Mouse (Mus musculus) hindbrain, embryonic 11.5 days (tissue): ENCODE results near the gene Zfp277. TPM values are rescaled to one million over a fixed set of nuclear protein-coding genes. Genes with fewer than 3 reads are reported as not detected.

ENCODE experiments used
- ATAC-seq: fragments of 200-750 bp; cut with Nextera tagmentation; 2 replicates; pipeline ENCODE4 v1.8.0; 2017; ENCODE audit warnings: mild to moderate bottlenecking, moderate TSS enrichment, moderate library complexity; ENCODE audit not compliant: low FRiP score
- DNase-seq: peaks from one replicate; pipeline ENCODE4 v3.0.0-alpha.2; 2015; ENCODE audit warnings: low spot score
- H3K27ac ChIP-seq: fragments of 300-500 bp; sonication (generic); 2 replicates; pipeline ENCODE4 v1.5.1; 2014; ENCODE audit warnings: mild to moderate bottlenecking, low read depth, low read length
- H3K27me3 ChIP-seq: fragments of 300-500 bp; sonication (generic); 2 replicates; pipeline ENCODE4 v1.6.1; 2014; ENCODE audit warnings: mild to moderate bottlenecking, low read length, moderate library complexity, mixed read lengths; ENCODE audit not compliant: control insufficient read depth, insufficient read depth
- H3K36me3 ChIP-seq: fragments of 300-500 bp; sonication (generic); 2 replicates; pipeline ENCODE4 v1.6.1; 2014; ENCODE audit warnings: mild to moderate bottlenecking, low read length, moderate library complexity, mixed read lengths; ENCODE audit not compliant: control insufficient read depth, insufficient read depth
- H3K4me1 ChIP-seq: fragments of 300-500 bp; sonication (generic); replicated peaks from 2 replicates; pipeline ENCODE4 v1.6.1; 2014; ENCODE audit warnings: low read length, mixed read lengths; ENCODE audit not compliant: control insufficient read depth, insufficient read depth
- H3K4me2 ChIP-seq: fragments of 300-500 bp; sonication (generic); replicated peaks from 2 replicates; pipeline ENCODE4 v1.6.1; 2014; ENCODE audit warnings: mild to moderate bottlenecking, low read depth, low read length
- H3K4me3 ChIP-seq: fragments of 300-500 bp; sonication (generic); 2 replicates; pipeline ENCODE4 v1.5.1; 2014; ENCODE audit warnings: low read depth, low read length
- H3K9ac ChIP-seq: fragments of 300-500 bp; sonication (generic); 2 replicates; pipeline ENCODE4 v1.6.1; 2014; ENCODE audit warnings: low read depth, low read length
- H3K9me3 ChIP-seq: fragments of 300-500 bp; sonication (generic); 2 replicates; pipeline ENCODE4 v1.6.1; 2016; ENCODE audit warnings: low read length; ENCODE audit not compliant: control insufficient read depth
- WGBS: fragments of 180-500 bp; shearing (Covaris S2); extraction: QIAGEN DNeasy Blood & Tissue Kit; methylation state at CpG from one replicate; pipeline ENCODE4 v1.1.7; 2014; 5-methylcytosine and 5-hydroxymethylcytosine counted together
- polyA plus RNA-seq: library from polyadenylated mRNA; unstranded; fragments of >200 nt; fragmentation: Nextera tagmentation; extraction: Ambion mirVana; gene quantifications from 2 replicates; pipeline ENCODE4 v1.2.1, GENCODE M21; 2014

Zfp277 gene
- 42.3 and 46.2 TPM in 2 replicates for polyA plus RNA-seq

DNA sequence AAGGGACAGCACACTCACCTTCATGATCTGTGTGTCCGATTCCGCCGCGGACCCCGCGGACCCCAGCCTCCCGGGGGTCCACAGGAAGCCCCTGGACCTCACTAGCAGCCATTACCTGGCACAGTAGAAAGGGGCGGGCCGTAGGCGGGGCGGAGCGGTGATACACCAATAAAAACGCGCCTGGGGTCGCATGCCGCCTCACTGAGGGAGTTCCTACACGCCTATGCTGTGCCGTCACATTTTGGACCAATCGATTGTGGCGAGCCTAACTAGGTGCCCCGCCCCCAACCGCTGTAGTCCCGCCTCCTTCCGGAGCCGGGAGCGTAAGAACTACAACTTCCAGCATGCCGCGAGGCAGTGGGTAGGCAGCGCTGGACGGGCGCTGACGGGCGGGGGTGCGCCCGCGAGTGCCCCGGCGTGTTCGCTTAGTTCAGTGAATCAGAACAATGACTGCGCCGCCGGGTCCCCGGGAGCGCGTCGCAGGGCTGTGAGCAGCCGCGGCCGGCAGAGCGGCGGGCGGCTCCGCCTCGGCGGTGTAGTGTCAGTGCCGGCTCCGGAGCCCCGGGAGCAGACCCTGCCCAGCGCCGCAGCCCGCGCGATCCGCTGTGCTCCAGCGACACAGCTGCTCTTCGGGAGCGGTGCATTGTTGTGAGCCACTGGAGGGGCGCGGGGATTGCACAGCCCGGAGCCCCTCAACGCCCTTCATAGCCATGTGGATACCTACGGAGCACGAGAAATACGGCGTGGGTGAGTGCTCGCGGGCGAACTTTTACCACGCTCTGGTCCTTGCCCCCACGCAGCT, at the start of gene Zfp277, which contains the start of gene Dock4:
Gene Zfp277 (minus strand): TSS at position 255 of the 802 bp plus-strand sequence.
Gene Dock4 (plus strand): TSS at position 305 of the 802 bp plus-strand sequence.
- H3K36me3 ChIP-seq, result no peaks in the 10 kb centered on the region
- no peaks in the 10 kb centered on the region for H3K27me3 ChIP-seq
- H3K4me3 ChIP-seq, result peak within 1 kb of the TSS; percentile 73
- peak within 1 kb of the TSS; percentile 73 for H3K4me2 ChIP-seq
- DNase-seq, result peak; percentile 99
- peak; percentile 98 for ATAC-seq
- H3K9ac ChIP-seq, result peak within 1 kb of the TSS; percentile 90
- H3K4me1 ChIP-seq, result no peaks in the 10 kb centered on the region
- H3K27ac ChIP-seq, result peak within 1 kb of the TSS; percentile 94
- under 1% methylated on average over 71 of the region's 80 CpGs for WGBS
- H3K9me3 ChIP-seq, result no peaks in the 10 kb centered on the region

DNA sequence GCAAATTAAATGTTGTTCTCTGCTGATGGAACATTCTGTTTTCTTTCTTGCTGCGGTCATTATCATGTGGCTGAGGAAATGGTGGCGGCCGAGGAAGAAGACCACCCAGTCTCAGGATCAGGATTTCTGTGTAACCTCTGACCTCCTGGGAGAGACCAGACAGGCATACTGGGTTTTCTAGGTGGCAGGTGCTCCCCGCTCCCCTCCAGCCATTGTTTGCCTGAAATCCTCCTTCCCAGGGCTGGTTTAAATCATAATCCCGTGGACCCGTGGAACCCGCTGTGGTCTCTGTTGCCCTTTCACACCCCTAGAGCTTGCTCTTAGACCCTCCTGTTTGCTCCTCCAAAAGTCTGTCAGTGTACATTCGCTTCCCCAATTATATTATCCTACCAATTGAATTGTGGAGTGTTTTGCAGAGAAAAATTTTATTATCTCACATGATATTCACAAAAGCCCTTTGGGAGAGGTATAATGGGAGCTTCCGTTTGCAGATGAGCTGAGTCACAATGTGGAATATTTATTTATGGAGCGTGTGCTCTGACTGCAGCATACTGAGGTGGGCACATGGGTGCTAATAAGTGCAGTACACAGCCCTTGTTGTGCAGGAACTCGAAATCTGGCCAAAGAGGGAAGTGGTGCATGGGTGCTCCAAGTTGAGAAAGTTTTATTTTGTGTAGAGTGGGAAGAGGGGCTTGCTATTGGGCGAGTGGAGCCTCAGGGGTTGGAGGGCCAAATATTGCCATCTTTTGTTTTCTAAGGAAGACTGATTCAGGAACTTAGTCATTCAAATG, 40.5 kb upstream of the Zfp277 start:
- no peak overlapping the region for H3K9ac ChIP-seq
- H3K9me3 ChIP-seq, result no peaks in the 10 kb centered on the region
- 57% methylated on average over 12 of the region's 12 CpGs for WGBS
- no peak overlapping the region for H3K4me3 ChIP-seq
- no peaks in the 10 kb centered on the region for H3K36me3 ChIP-seq
- no peak for ATAC-seq
- no peaks in the 10 kb centered on the region for H3K4me1 ChIP-seq
- no peak for DNase-seq
- H3K27me3 ChIP-seq, result no peaks in the 10 kb centered on the region
- no peak overlapping the region for H3K27ac ChIP-seq
- no peak overlapping the region for H3K4me2 ChIP-seq

DNA sequence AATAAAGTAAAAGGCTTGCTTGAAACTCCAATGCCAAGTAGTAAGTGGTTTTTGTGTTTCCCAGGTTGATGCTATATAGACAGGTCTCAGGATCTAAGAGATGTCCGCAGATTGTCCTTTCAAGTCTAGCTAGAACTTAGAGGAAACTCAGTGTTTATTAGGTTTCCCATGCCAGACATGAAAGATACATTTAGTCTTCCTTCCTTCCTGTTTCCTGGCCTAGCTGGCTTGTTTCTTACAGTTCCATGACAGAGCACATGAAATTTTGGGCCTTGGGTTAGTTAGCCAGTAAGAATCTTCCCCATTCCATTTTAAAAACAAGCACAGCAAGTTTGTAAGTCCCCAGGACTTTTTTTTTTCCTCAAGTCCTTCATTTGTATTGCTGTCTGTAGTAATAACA, 39.5 kb upstream of the Zfp277 start:
- no peak for DNase-seq
- no peaks in the 10 kb centered on the region for H3K36me3 ChIP-seq
- H3K4me1 ChIP-seq, result no peaks in the 10 kb centered on the region
- H3K9me3 ChIP-seq, result no peaks in the 10 kb centered on the region
- 100% methylated on average over 1 of the region's 1 CpGs for WGBS
- H3K4me3 ChIP-seq, result no peak overlapping the region
- H3K27ac ChIP-seq, result no peak overlapping the region
- no peak for ATAC-seq
- H3K9ac ChIP-seq, result no peak overlapping the region
- no peak overlapping the region for H3K4me2 ChIP-seq
- no peaks in the 10 kb centered on the region for H3K27me3 ChIP-seq

GRCm38 (mm10) chr12:40484224-40484623, 38.5 kb upstream of the Zfp277 start:
- Histone ChIP-seq H3K27ac (no peak overlapping the region), H3K9me3 (no peaks in the 10 kb centered on the region), H3K4me3 (no peak overlapping the region), H3K9ac (no peak overlapping the region), H3K4me2 (no peak overlapping the region), H3K27me3 (no peaks in the 10 kb centered on the region), H3K36me3 (no peaks in the 10 kb centered on the region), H3K4me1 (no peaks in the 10 kb centered on the region)
- ATAC-seq (no peak), DNase-seq (no peak)
- 27% methylated on average over 3 of the region's 3 CpGs for WGBS

- Histone ChIP-seq H3K9ac (no peak overlapping the region), H3K27me3 (no peaks in the 10 kb centered on the region), H3K27ac (0 out of 2 replicates have a peak overlapping the region, but pooled peaks have one; percentile 20), H3K9me3 (no peaks in the 10 kb centered on the region), H3K4me3 (no peak overlapping the region), H3K4me2 (no peak overlapping the region), H3K36me3 (no peaks in the 10 kb centered on the region), H3K4me1 (no peaks in the 10 kb centered on the region)
- 42% methylated on average over 8 of the region's 8 CpGs for WGBS
- DNase-seq, result no peak
- ATAC-seq, result peak; percentile 62; the same call in 1 of the 2 replicates
Observed at GRCm38 (mm10) chr12:40477621-40478452, 32.1 kb upstream of the Zfp277 start.

DNA sequence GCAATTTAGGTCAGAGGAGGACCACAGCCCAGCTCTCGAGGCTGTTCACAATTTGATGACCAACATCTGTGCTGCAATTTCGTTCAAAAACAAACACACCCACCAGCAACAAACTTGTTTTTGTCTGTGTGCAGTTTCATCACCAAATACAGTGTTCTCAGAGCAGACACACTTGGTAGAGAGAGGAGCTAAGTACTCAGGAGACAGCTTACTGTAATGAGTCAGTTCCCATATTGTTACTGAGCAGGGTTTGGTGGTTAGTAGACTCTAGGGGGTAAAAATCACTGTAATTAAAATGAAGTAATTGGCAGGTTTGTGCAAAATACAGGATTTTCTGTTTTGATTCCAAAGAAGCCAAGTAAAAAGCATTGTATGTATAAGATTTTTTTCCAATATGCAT, 28.0 kb upstream of the Zfp277 start:
- 54% methylated on average over 2 of the region's 2 CpGs for WGBS
- H3K27ac ChIP-seq, result no peak overlapping the region
- ATAC-seq, result no peak

DNA sequence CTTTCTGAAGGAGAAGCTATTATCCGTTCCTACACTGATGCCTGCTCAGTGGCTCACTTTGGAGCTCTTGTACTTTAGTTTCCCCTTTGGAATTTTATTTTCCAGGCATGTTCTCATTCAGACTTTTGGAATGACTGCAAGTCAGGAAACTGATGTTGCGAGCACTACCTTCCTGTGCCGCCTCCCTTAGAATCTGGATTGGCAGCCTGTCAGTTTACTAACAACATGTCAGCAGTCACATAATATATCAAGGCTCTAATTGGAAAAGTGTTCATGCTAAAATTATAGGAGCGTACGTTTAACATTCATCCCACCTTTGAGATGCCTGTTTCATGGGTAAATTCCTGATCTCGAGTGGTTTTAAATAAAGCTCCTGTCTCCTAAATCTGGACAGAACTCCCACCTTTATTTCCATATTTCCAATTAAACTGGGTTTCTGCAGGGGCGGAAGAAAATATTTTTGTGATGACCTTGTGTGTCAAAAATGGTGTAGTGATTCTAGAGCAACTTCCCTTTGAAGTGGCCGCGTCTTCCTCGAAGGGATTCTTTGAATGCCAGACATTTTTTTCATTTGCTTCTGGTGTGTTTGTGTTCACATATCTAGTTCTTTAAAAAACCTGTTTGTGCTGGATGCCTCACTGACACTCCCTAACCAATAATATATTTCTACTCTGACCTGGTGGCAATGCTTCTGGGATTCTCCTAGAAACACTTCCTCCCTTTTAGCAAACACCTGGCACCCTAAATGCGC, 26.1 kb upstream of the Zfp277 start:
- no peaks in the 10 kb centered on the region for H3K27me3 ChIP-seq
- H3K4me3 ChIP-seq, result no peak overlapping the region
- H3K36me3 ChIP-seq, result no peaks in the 10 kb centered on the region
- no peaks in the 10 kb centered on the region for H3K4me1 ChIP-seq
- no peak overlapping the region for H3K27ac ChIP-seq
- no peak for DNase-seq
- no peak overlapping the region for H3K4me2 ChIP-seq
- no peaks in the 10 kb centered on the region for H3K9me3 ChIP-seq
- no peak overlapping the region for H3K9ac ChIP-seq
- WGBS, result 70% methylated on average over 11 of the region's 11 CpGs
- no peak for ATAC-seq

More for the DNA sequence above, 28.0 kb upstream of the Zfp277 start:
- Histone ChIP-seq H3K4me1 (no peaks in the 10 kb centered on the region), H3K36me3 (no peaks in the 10 kb centered on the region), H3K27me3 (no peaks in the 10 kb centered on the region), H3K9me3 (no peaks in the 10 kb centered on the region), H3K4me2 (no peak overlapping the region), H3K9ac (no peak overlapping the region), H3K4me3 (no peak overlapping the region)
- DNase-seq, result no peak

- ATAC-seq, result no peak
- Histone ChIP-seq H3K4me3 (no peak overlapping the region), H3K27ac (no peak overlapping the region), H3K27me3 (no peaks in the 10 kb centered on the region), H3K9me3 (no peaks in the 10 kb centered on the region), H3K4me1 (0 out of 2 replicates have a peak, but pooled peaks cover 2% of the 10 kb centered on the region), H3K4me2 (no peak overlapping the region), H3K9ac (no peak overlapping the region), H3K36me3 (no peaks in the 10 kb centered on the region)
- WGBS, result 75% methylated on average over 5 of the region's 5 CpGs
- no peak for DNase-seq
Observed at GRCm38 (mm10) chr12:40469009-40469408, 23.3 kb upstream of the Zfp277 start.
